Mouse (Mus musculus) CH12.LX (cell line): ENCODE measurements around the gene Arpc1a. TPM values are rescaled to one million over a fixed set of nuclear protein-coding genes. Genes with fewer than 3 reads are reported as not detected.

Experiments used
- DNase-seq: peaks from one replicate; pipeline ENCODE4 v3.0.0-alpha.2; 2013; ENCODE audit errors: extremely low read depth
- H3K27ac ChIP-seq: 2 replicates; pipeline ENCODE4 v1.5.1; 2012; ENCODE audit warnings: low read depth, mild to moderate bottlenecking, control low read depth, moderate library complexity; ENCODE audit not compliant: insufficient read depth
- H3K27me3 ChIP-seq: replicated peaks from 2 replicates; pipeline ENCODE3; 2012; ENCODE audit warnings: inconsistent platforms
- H3K36me3 ChIP-seq, 2 experiments: replicated peaks in 1 of 2; 2 replicates each; pipeline versions ENCODE3 to v1.6.1; 2012; ENCODE audit warnings: inconsistent platforms in 1 of 2, low read length in 1 of 2, mild to moderate bottlenecking in 1 of 2, mixed read lengths in 1 of 2, moderate library complexity in 1 of 2; ENCODE audit not compliant: control insufficient read depth in 1 of 2, insufficient read depth in 1 of 2
- H3K4me1 ChIP-seq, 2 experiments: 2 replicates each; pipeline ENCODE4 v1.6.1; 2012; ENCODE audit warnings: inconsistent platforms in 1 of 2, moderate library complexity in 1 of 2; ENCODE audit not compliant: insufficient read depth in 2 of 2, control insufficient read depth in 1 of 2
- H3K4me2 ChIP-seq: 2 replicates; pipeline ENCODE4 v1.6.1; 2012; ENCODE audit warnings: low read depth, mild to moderate bottlenecking, control low read depth; ENCODE audit not compliant: poor library complexity, insufficient read depth, severe bottlenecking
- H3K4me3 ChIP-seq, 3 experiments: fragments of 150-350 bp in 1 of 3; sonication (generic) in 1 of 3; replicated peaks in 1 of 3; 2 replicates each; pipeline versions ENCODE3 to v1.5.1; 2011 to 2012; ENCODE audit warnings: low read depth in 2 of 3, low read length in 2 of 3, mild to moderate bottlenecking in 2 of 3, moderate library complexity in 2 of 3, control low read depth in 1 of 3, improper control_type of control experiment in 1 of 3, inconsistent platforms in 1 of 3, mixed read lengths in 1 of 3; ENCODE audit not compliant: poor library complexity in 1 of 3
- H3K79me2 ChIP-seq: replicated peaks from 2 replicates; pipeline ENCODE4 v1.6.1; 2012; ENCODE audit warnings: mild to moderate bottlenecking, moderate library complexity; ENCODE audit not compliant: control insufficient read depth, poor library complexity, insufficient read depth, severe bottlenecking; ENCODE audit errors: extremely low read depth
- H3K9ac ChIP-seq: 2 replicates; pipeline ENCODE4 v1.6.1; 2012; ENCODE audit warnings: low read depth, mild to moderate bottlenecking, control low read depth, moderate library complexity; ENCODE audit not compliant: insufficient read depth
- H3K9me3 ChIP-seq: replicated peaks from 2 replicates; pipeline ENCODE3; 2012; ENCODE audit warnings: low read length, inconsistent platforms, mixed read lengths
- BHLHE40 ChIP-seq: IDR thresholded peaks from 2 replicates; pipeline ENCODE4 v1.6.1; 2011; ENCODE audit warnings: mild to moderate bottlenecking, low read depth, low read length, improper control_type of control experiment
- CHD1 ChIP-seq: IDR thresholded peaks from 2 replicates; pipeline ENCODE4 v1.6.1; 2012; ENCODE audit warnings: low read depth, low read length, improper control_type of control experiment, inconsistent platforms
- GABPA ChIP-seq: IDR thresholded peaks from 2 replicates; pipeline ENCODE4 v1.6.1; 2012; ENCODE audit warnings: low read depth, low read length, improper control_type of control experiment, inconsistent platforms; ENCODE audit not compliant: insufficient replicate concordance
- MAX ChIP-seq: IDR thresholded peaks from 2 replicates; pipeline ENCODE4 v1.6.1; 2011; ENCODE audit warnings: low read length, improper control_type of control experiment
- MEF2A ChIP-seq: IDR thresholded peaks from 2 replicates; pipeline ENCODE4 v1.6.1; 2014; ENCODE audit warnings: low read depth, mild to moderate bottlenecking, inconsistent platforms, low read length, improper control_type of control experiment, borderline replicate concordance
- NRF1 ChIP-seq: IDR thresholded peaks from 2 replicates; pipeline ENCODE4 v1.6.1; 2014; ENCODE audit warnings: low read depth, mild to moderate bottlenecking, inconsistent platforms, low read length, improper control_type of control experiment, moderate library complexity
- PAX5 ChIP-seq: IDR thresholded peaks from 2 replicates; pipeline ENCODE4 v1.6.1; 2012; ENCODE audit warnings: low read length, inconsistent platforms, mixed read lengths
- RAD21 ChIP-seq: IDR thresholded peaks from 2 replicates; pipeline ENCODE4 v1.6.1; 2011; ENCODE audit warnings: low read depth, mild to moderate bottlenecking, low read length, improper control_type of control experiment, moderate library complexity
- RCOR1 ChIP-seq: conservative IDR thresholded peaks from 2 replicates; pipeline ENCODE4 v1.6.1; 2012; ENCODE audit warnings: low read depth, mild to moderate bottlenecking, inconsistent platforms, low read length, improper control_type of control experiment
- TBP ChIP-seq: conservative IDR thresholded peaks from 2 replicates; pipeline ENCODE4 v1.6.1; 2011; ENCODE audit warnings: low read depth, low read length, improper control_type of control experiment
- TCF12 ChIP-seq: IDR thresholded peaks from 2 replicates; pipeline ENCODE4 v1.6.1; 2014; ENCODE audit warnings: low read depth, mild to moderate bottlenecking, inconsistent platforms, low read length, improper control_type of control experiment
- USF2 ChIP-seq: conservative IDR thresholded peaks from 2 replicates; pipeline ENCODE4 v1.6.1; 2011; ENCODE audit warnings: low read depth, low read length, improper control_type of control experiment
- ZKSCAN1 ChIP-seq: IDR thresholded peaks from 2 replicates; pipeline ENCODE4 v1.6.1; 2012; ENCODE audit warnings: low read depth, inconsistent platforms, low read length, improper control_type of control experiment, borderline replicate concordance
- ZMIZ1 ChIP-seq: IDR thresholded peaks from 2 replicates; pipeline ENCODE4 v1.6.1; 2012; ENCODE audit warnings: low read depth, mild to moderate bottlenecking, inconsistent platforms, low read length, improper control_type of control experiment
- dilution Hi-C: fragments of 300-500 bp; cut with MboI; formaldehyde crosslinking; loops from 2 replicates; pipeline ENCODE4 v1.14.3; 2020; ENCODE audit warnings: low sequenced_read_pairs; ENCODE audit not compliant: extremely low pct_unique_long_range_greater_than_20kb, extremely low pct_ligation_motif_present
- in situ Hi-C: fragments of 300-500 bp; cut with MboI; formaldehyde crosslinking; loops from 3 replicates; pipeline ENCODE4 v1.14.3; 2019; ENCODE audit warnings: low sequenced_read_pairs, low pct_ligation_motif_present, low pct_unique_long_range_greater_than_20kb, mixed read lengths
- polyA plus RNA-seq: library from polyadenylated mRNA; unstranded; fragments of >175 nt; gene quantifications from 2 replicates; pipeline ENCODE4 v1.2.1, GENCODE M21; 2012; ENCODE audit warnings: low read depth; ENCODE audit not compliant: insufficient read length
- total RNA-seq, 2 experiments: library from RNA; depleted of rRNA; stranded (reverse); fragments of 300-350 nt in 1 of 2; fragments of >200 nt in 1 of 2; gene quantifications; 2 replicates each; pipeline ENCODE4 v1.2.3; 2012 to 2014

The Arpc1a gene
- total and polyA plus RNA-seq, 3 experiments, result 59.2 to 83.2 (median 59.5) TPM

DNA sequence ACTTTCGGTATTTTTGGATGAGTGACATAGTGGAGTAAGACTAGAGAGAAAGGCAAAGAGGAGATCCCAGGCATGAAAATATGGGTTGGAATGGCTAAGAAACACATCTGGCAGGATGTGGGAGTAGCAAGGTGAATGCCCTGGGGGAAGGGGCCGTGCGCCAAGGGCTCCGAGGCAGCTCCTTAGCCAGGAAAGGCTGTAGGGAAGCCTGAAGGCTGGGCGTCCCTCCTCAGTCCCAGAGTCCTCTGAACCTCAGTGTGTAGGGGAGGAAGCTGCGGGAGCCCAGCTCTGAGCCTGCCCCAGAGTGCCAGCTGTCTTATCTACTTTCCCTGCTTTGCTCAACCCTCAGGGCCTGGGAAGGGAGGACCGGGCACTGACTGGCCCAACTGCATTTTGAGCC, 37.3 kb downstream of the Arpc1a start:
- H3K27ac ChIP-seq, result no peak overlapping the region
- H3K79me2 ChIP-seq, result peaks cover 55% of the 10 kb centered on the region
- H3K4me1 ChIP-seq, result peaks cover 0 to 7% of the 10 kb centered on the region in 2 experiments; a peak in 2 of 4 replicates
- H3K4me3 ChIP-seq, result no peak overlapping the region
- TF ChIP-seq RAD21 (no peak), RCOR1 (no peak), NRF1 (no peak), BHLHE40 (no peak), ZKSCAN1 (no peak), TBP (no peak), CHD1 (no peak), USF2 (no peak), TCF12 (no peak), MAX (no peak), PAX5 (no peak)
- H3K9ac ChIP-seq, result no peak overlapping the region
- H3K36me3 ChIP-seq, result peaks cover 69 to 90% of the 10 kb centered on the region in 2 experiments
- no peaks in the 10 kb centered on the region for H3K27me3 ChIP-seq
- no peak for DNase-seq
- dilution Hi-C loops (no loop called here), in situ Hi-C loops (no loop called here)
- H3K9me3 ChIP-seq, result peaks cover 12% of the 10 kb centered on the region
- H3K4me2 ChIP-seq, result no peak overlapping the region

DNA sequence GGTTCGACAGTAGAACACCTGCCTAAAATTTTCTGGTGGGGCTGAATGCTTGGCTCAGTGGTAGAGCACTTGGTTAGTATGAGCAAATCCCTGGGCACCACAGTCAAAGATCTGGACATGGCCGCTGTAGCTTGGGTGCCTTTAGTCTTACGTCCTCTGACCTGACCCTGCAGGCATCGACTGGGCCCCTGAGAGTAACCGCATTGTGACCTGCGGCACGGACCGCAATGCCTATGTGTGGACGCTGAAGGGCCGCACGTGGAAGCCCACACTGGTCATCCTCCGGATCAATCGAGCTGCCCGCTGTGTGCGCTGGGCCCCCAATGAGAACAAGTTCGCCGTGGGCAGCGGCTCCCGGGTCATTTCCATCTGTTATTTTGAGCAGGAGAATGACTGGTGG, 39.8 kb downstream of the Arpc1a start:
- no peak overlapping the region for H3K4me3 ChIP-seq
- peaks cover 83 to 99% of the 10 kb centered on the region in 2 experiments for H3K36me3 ChIP-seq
- H3K4me2 ChIP-seq, result no peak overlapping the region
- no peak overlapping the region for H3K27ac ChIP-seq
- H3K9me3 ChIP-seq, result peaks cover 7% of the 10 kb centered on the region
- H3K27me3 ChIP-seq, result no peaks in the 10 kb centered on the region
- TF ChIP-seq TBP, result no peak
- no peak for TF ChIP-seq ZMIZ1
- TF ChIP-seq MEF2A, result no peak
- TF ChIP-seq MAX, result no peak
- no peaks in the 10 kb centered on the region for H3K4me1 ChIP-seq
- in situ Hi-C loops (no loop called here), dilution Hi-C loops (no loop called here)
- peaks cover 31% of the 10 kb centered on the region for H3K79me2 ChIP-seq
- H3K9ac ChIP-seq, result no peak overlapping the region
- no peak for DNase-seq

DNA sequence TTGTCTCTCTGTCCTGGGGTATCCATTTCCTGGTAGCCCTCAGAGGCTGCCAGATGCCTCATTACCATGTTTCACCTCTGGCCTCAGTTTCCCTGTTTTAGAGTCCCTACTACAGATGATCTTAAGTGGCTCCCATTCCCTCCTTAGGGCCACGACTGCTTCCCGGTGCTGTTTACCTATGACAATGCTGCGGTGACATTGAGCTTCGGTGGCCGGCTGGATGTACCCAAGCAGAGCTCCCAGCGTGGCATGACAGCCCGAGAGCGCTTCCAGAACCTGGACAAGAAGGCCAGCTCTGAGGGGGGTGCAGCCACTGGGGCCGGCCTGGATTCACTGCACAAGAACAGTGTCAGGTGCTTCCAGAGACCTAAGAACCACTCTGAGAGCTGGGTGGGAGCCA, 43.0 kb downstream of the Arpc1a start:
- Histone ChIP-seq H3K79me2 (peaks cover under 1% of the 10 kb centered on the region; the same call in 1 of the 2 replicates), H3K4me1 (no peaks in the 10 kb centered on the region), H3K9me3 (no peaks in the 10 kb centered on the region), H3K4me2 (no peak overlapping the region), H3K4me3 (no peak overlapping the region), H3K27ac (no peak overlapping the region), H3K9ac (no peak overlapping the region), H3K36me3 (peaks cover 91 to 96% of the 10 kb centered on the region in 2 experiments), H3K27me3 (no peaks in the 10 kb centered on the region)
- in situ Hi-C loops, result no loop called here
- no peak for DNase-seq
- no peak for TF ChIP-seq RAD21
- TF ChIP-seq MAX, result no peak
- no peak for TF ChIP-seq GABPA
- dilution Hi-C loops, result no loop called here
